Mouse (Mus musculus): Measurements from ENCODE around the gene B3galt1. TPM values are rescaled to one million over a fixed set of nuclear protein-coding genes. Genes with fewer than 3 reads are reported as not detected.

Gene B3galt1
- polyA plus RNA-seq, 1 experiment: not detected

- TF ChIP-seq GATA1 (IDR thresholded peaks at IDR 0.05; ENCODE audit: low read length): no peak
Measured at GRCm38 (mm10) chr2:68052481-68052880, 486.8 kb downstream of the B3galt1 start.

GRCm38 (mm10) chr2:68053243-68053642 lies 487.6 kb downstream of the B3galt1 start:
- no peak for TF ChIP-seq GATA1 (IDR thresholded peaks at IDR 0.05; ENCODE audit: low read length)

- TF ChIP-seq GATA1 (IDR thresholded peaks at IDR 0.05; ENCODE audit: low read length): no peak
Measured at GRCm38 (mm10) chr2:68061341-68061740, 495.7 kb downstream of the B3galt1 start.

GRCm38 (mm10) chr2:68079426-68080360 lies 514.0 kb downstream of the B3galt1 start:
- no peak for TF ChIP-seq GATA1 (IDR thresholded peaks at IDR 0.05; ENCODE audit: low read length)

GRCm38 (mm10) chr2:68080872-68081280 lies 515.2 kb downstream of the B3galt1 start:
- TF ChIP-seq GATA1 (IDR thresholded peaks at IDR 0.05; ENCODE audit: low read length): no peak

GRCm38 (mm10) chr2:68084483-68084882 lies 518.8 kb downstream of the B3galt1 start:
- no peak for TF ChIP-seq GATA1 (IDR thresholded peaks at IDR 0.05; ENCODE audit: low read length)

- TF ChIP-seq GATA1 (IDR thresholded peaks at IDR 0.05; ENCODE audit: low read length): no peak
Measured at GRCm38 (mm10) chr2:68086101-68086500, 520.4 kb downstream of the B3galt1 start.

- no peak for TF ChIP-seq GATA1 (IDR thresholded peaks at IDR 0.05; ENCODE audit: low read length)
Measured at GRCm38 (mm10) chr2:68091559-68091958, 525.9 kb downstream of the B3galt1 start.

- no peak for TF ChIP-seq GATA1 (IDR thresholded peaks at IDR 0.05; ENCODE audit: low read length)
Measured at GRCm38 (mm10) chr2:68104641-68105040, 539.0 kb downstream of the B3galt1 start.

GRCm38 (mm10) chr2:68118076-68118475 lies 552.4 kb downstream of the B3galt1 start:
- TF ChIP-seq GATA1 (IDR thresholded peaks at IDR 0.05; ENCODE audit: low read length): no peak

GRCm38 (mm10) chr2:68124751-68125150 lies 559.1 kb downstream of the B3galt1 start:
- TF ChIP-seq GATA1 (IDR thresholded peaks at IDR 0.05; ENCODE audit: low read length): no peak

- TF ChIP-seq GATA1 (IDR thresholded peaks at IDR 0.05; ENCODE audit: low read length): no peak
Measured at GRCm38 (mm10) chr2:68141094-68141493, 575.4 kb downstream of the B3galt1 start.

- TF ChIP-seq GATA1 (IDR thresholded peaks at IDR 0.05; ENCODE audit: low read length): no peak
Measured at GRCm38 (mm10) chr2:68143292-68143691, 577.6 kb downstream of the B3galt1 start.

GRCm38 (mm10) chr2:68159751-68160150 lies 594.1 kb downstream of the B3galt1 start:
- no peak for TF ChIP-seq GATA1 (IDR thresholded peaks at IDR 0.05; ENCODE audit: low read length)

GRCm38 (mm10) chr2:68160566-68160965 lies 594.9 kb downstream of the B3galt1 start:
- no peak for TF ChIP-seq GATA1 (IDR thresholded peaks at IDR 0.05; ENCODE audit: low read length)

GRCm38 (mm10) chr2:68162012-68162411 lies 596.3 kb downstream of the B3galt1 start:
- TF ChIP-seq GATA1 (IDR thresholded peaks at IDR 0.05; ENCODE audit: low read length): no peak

- no peak for TF ChIP-seq GATA1 (IDR thresholded peaks at IDR 0.05; ENCODE audit: low read length)
Measured at GRCm38 (mm10) chr2:68171306-68171705, 605.6 kb downstream of the B3galt1 start.

Other genes starting within 250 kb of the B3galt1 start
- gene Gm21830, start 152.1 kb upstream of the B3galt1 start, polyA plus RNA-seq (2012): not detected in 2 replicates
- not detected in 2 replicates for gene Gm26727, start 132.7 kb upstream of the B3galt1 start, polyA plus RNA-seq (2012)
- not detected in 2 replicates for gene Xirp2, start 119.9 kb upstream of the B3galt1 start, polyA plus RNA-seq (2012)

Measured in G1E-ER4 (cell line).